Mouse (Mus musculus) intestine, postnatal 0 days (tissue): ENCODE measurements around the gene Sstr1. TPM values are rescaled to one million over a fixed set of nuclear protein-coding genes. Genes with fewer than 3 reads are reported as not detected.

Experiments used
- ATAC-seq: fragments of 200-750 bp; cut with Nextera tagmentation; 2 replicates; pipeline ENCODE4 v1.8.0; 2017; ENCODE audit warnings: mild to moderate bottlenecking, moderate TSS enrichment, moderate library complexity
- H3K27ac ChIP-seq: fragments of 300-500 bp; sonication (generic); 2 replicates; pipeline ENCODE4 v1.5.1; 2014; ENCODE audit warnings: mild to moderate bottlenecking, low read depth, low read length, moderate library complexity
- H3K27me3 ChIP-seq: fragments of 300-500 bp; sonication (generic); replicated peaks from 2 replicates; pipeline ENCODE4 v1.6.1; 2014; ENCODE audit warnings: low read length, mixed read lengths; ENCODE audit not compliant: control insufficient read depth, insufficient read depth
- H3K36me3 ChIP-seq: fragments of 300-500 bp; sonication (generic); 2 replicates; pipeline ENCODE4 v1.6.1; 2014; ENCODE audit warnings: mild to moderate bottlenecking, moderate library complexity; ENCODE audit not compliant: control insufficient read depth, insufficient read depth
- H3K4me1 ChIP-seq: fragments of 300-500 bp; sonication (generic); replicated peaks from 2 replicates; pipeline ENCODE4 v1.6.1; 2014; ENCODE audit warnings: antibody characterized with exemption, low read length, mixed read lengths; ENCODE audit not compliant: control insufficient read depth, insufficient read depth
- H3K4me2 ChIP-seq: fragments of 300-500 bp; sonication (generic); replicated peaks from 2 replicates; pipeline ENCODE4 v1.6.1; 2014; ENCODE audit warnings: low read depth, mild to moderate bottlenecking, moderate library complexity
- H3K4me3 ChIP-seq: fragments of 300-500 bp; sonication (generic); 2 replicates; pipeline ENCODE4 v1.5.1; 2014; ENCODE audit warnings: low read depth, low read length
- H3K9ac ChIP-seq: fragments of 300-500 bp; sonication (generic); 2 replicates; pipeline ENCODE4 v1.6.1; 2014; ENCODE audit warnings: mild to moderate bottlenecking, low read depth, low read length
- H3K9me3 ChIP-seq: fragments of 300-500 bp; sonication (generic); 2 replicates; pipeline ENCODE4 v1.6.1; 2016; ENCODE audit warnings: mixed run types; ENCODE audit not compliant: control insufficient read depth
- CTCF ChIP-seq: sonication (generic); IDR thresholded peaks from 2 replicates; pipeline ENCODE4 v1.5.1; 2016; ENCODE audit warnings: low read depth, mild to moderate bottlenecking, control low read depth, antibody characterized with exemption, moderate library complexity
- WGBS: fragments of 180-500 bp; shearing (Covaris S2); extraction: QIAGEN DNeasy Blood & Tissue Kit; methylation state at CpG from one replicate; pipeline ENCODE4 v1.1.7; 2014; 5-methylcytosine and 5-hydroxymethylcytosine counted together
- polyA plus RNA-seq: library from polyadenylated mRNA; unstranded; fragments of >200 nt; fragmentation: Nextera tagmentation; extraction: Ambion mirVana; gene quantifications from 2 replicates; pipeline ENCODE4 v1.2.1, GENCODE M21; 2015

The Sstr1 gene
- polyA plus RNA-seq, 1 experiment from 2014 or later, result 2.7 TPM

GRCm38 (mm10) chr12:58213451-58214288, 2.1 kb downstream of the Sstr1 start:
- WGBS, result 2% methylated on average over 39 of the region's 40 CpGs
- Histone ChIP-seq H3K9me3 (no peaks in the 10 kb centered on the region), H3K27me3 (peaks cover 38% of the 10 kb centered on the region), H3K27ac (no peak overlapping the region), H3K4me1 (peaks cover 12% of the 10 kb centered on the region; the same call in 1 of the 2 replicates), H3K4me2 (peak overlapping the region; percentile 67), H3K4me3 (peak overlapping the region; percentile 40), H3K9ac (no peak overlapping the region), H3K36me3 (no peaks in the 10 kb centered on the region)
- ATAC-seq, result peak; percentile 38; the same call in 1 of the 2 replicates
- no peak for TF ChIP-seq CTCF

GRCm38 (mm10) chr12:58214289-58215136, 2.9 kb downstream of the Sstr1 start:
- no peak for TF ChIP-seq CTCF
- ATAC-seq, result no peak
- Histone ChIP-seq H3K4me1 (peaks cover 12% of the 10 kb centered on the region; the same call in 1 of the 2 replicates), H3K36me3 (no peaks in the 10 kb centered on the region), H3K27me3 (peaks cover 38% of the 10 kb centered on the region), H3K9ac (no peak overlapping the region), H3K4me3 (peak overlapping the region; percentile 40), H3K4me2 (peak overlapping the region; percentile 67), H3K27ac (no peak overlapping the region), H3K9me3 (no peaks in the 10 kb centered on the region)
- WGBS, result 13% methylated on average over 13 of the region's 13 CpGs

GRCm38 (mm10) chr12:58216218-58216617, 4.6 kb downstream of the Sstr1 start:
- H3K4me2 ChIP-seq, result no peak overlapping the region
- H3K4me1 ChIP-seq, result peaks cover 12% of the 10 kb centered on the region; the same call in 1 of the 2 replicates
- ATAC-seq, result no peak

GRCm38 (mm10) chr12:58219078-58219477, 7.5 kb downstream of the Sstr1 start:
- Histone ChIP-seq H3K4me1 (no peaks in the 10 kb centered on the region), H3K9me3 (no peaks in the 10 kb centered on the region), H3K36me3 (no peaks in the 10 kb centered on the region), H3K4me3 (no peak overlapping the region), H3K27me3 (peaks cover under 1% of the 10 kb centered on the region; the same call in 1 of the 2 replicates), H3K4me2 (no peak overlapping the region), H3K27ac (no peak overlapping the region), H3K9ac (no peak overlapping the region)
- no peak for ATAC-seq
- TF ChIP-seq CTCF, result no peak
- WGBS, result 86% methylated on average over 3 of the region's 3 CpGs

More at GRCm38 (mm10) chr12:58216218-58216617, 4.6 kb downstream of the Sstr1 start:
- no peak overlapping the region for H3K4me3 ChIP-seq
- no peak for TF ChIP-seq CTCF
- H3K36me3 ChIP-seq, result no peaks in the 10 kb centered on the region
- H3K9ac ChIP-seq, result no peak overlapping the region
- 56% methylated on average over 2 of the region's 2 CpGs for WGBS
- no peaks in the 10 kb centered on the region for H3K9me3 ChIP-seq
- H3K27me3 ChIP-seq, result peaks cover 29% of the 10 kb centered on the region
- no peak overlapping the region for H3K27ac ChIP-seq

GRCm38 (mm10) chr12:58225644-58226043, 14.1 kb downstream of the Sstr1 start:
- H3K4me1 ChIP-seq, result no peaks in the 10 kb centered on the region
- no peaks in the 10 kb centered on the region for H3K36me3 ChIP-seq
- 87% methylated on average over 5 of the region's 5 CpGs for WGBS
- H3K27me3 ChIP-seq, result no peaks in the 10 kb centered on the region
- H3K27ac ChIP-seq, result no peak overlapping the region
- no peaks in the 10 kb centered on the region for H3K9me3 ChIP-seq
- no peak overlapping the region for H3K4me2 ChIP-seq
- no peak for ATAC-seq
- no peak overlapping the region for H3K9ac ChIP-seq
- no peak overlapping the region for H3K4me3 ChIP-seq
- TF ChIP-seq CTCF, result no peak

- Histone ChIP-seq H3K27ac (no peak overlapping the region), H3K9ac (no peak overlapping the region), H3K36me3 (no peaks in the 10 kb centered on the region), H3K4me2 (no peak overlapping the region), H3K4me1 (no peaks in the 10 kb centered on the region), H3K27me3 (no peaks in the 10 kb centered on the region), H3K4me3 (no peak overlapping the region), H3K9me3 (no peaks in the 10 kb centered on the region)
- no peak for TF ChIP-seq CTCF
- 61% methylated on average over 2 of the region's 2 CpGs for WGBS
- ATAC-seq, result peak; percentile 75; the same call in 1 of the 2 replicates
Measured at GRCm38 (mm10) chr12:58232489-58232888, 20.9 kb downstream of the Sstr1 start.
